Mouse (Mus musculus): ENCODE results near the gene Zfp697.

DNA sequence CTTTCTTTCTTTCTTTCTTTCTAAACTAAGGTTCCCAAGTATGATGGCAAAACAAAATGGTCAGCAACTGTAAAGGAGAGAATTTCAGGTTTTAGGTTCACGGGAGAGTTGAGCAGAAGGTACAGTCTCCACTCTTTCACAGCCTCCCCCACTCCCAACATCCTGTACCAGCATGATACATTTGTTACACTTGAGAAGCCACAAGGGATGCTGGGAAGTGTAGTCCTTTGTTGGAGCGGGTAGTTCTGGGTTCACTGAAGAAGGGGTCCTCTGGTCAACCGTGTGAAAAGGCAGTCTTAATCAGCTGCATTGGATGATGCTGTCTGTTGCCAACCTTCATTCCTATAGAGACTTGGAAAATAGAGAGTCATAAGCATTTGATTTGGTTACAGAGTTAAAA is 7.0 kb downstream of the Zfp697 start:
- no peak for TF ChIP-seq GATA1 (IDR thresholded peaks at IDR 0.05; ENCODE audit: borderline replicate concordance, low read length)
- TF ChIP-seq FLI1 (IDR thresholded peaks at IDR 0.05; ENCODE audit: low read length) = no peak

Measured in megakaryocyte, embryonic 14.5 days (primary cell).